Comparison of ENCODE assay signal across 20 mouse cellular contexts in the genomic region with DNA sequence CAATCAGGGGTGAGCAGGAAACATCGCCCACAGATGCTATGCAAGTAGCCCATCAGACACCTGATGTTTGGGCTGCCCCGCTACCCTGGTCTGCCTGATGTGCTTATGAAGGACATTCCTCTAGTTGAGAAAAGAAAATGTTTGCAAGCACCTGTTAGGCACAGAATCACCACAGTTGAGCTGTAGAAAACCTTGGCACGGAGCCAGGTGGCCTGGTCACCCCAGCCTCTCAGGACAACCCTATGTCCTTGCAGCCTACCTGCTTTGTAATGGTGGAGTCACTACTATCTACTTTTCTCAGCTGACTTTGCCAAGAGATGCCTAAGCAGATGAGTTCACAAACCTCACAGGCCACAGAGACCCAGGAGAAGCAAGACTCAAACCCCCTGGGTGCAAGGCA.
A peak's percentile ranks its signal among the peaks of the same experiment; 100 is the strongest.
DNase-seq lines count a peak whose midpoint lies in the region; ATAC-seq lines count a peak whose summit lies in the region.
"Had no signal": no experiment of that assay in that cellular context is flagged by ENCODE, and none has a peak within 500 bp of the region (broad histone marks: within the 10 kb centered on the region; RNA-seq: fewer than 3 reads in every experiment).

No protein-coding gene starts in this region.

- no peak overlapping the region for H3K4me3 ChIP-seq in kidney, embryonic 16.5 days (ENCODE audit: low read length)
- H3K4me3 ChIP-seq: forebrain, embryonic 10.5 days; forebrain, embryonic 13.5 days; heart, adult 2 months had no signal

- H3K4me2 ChIP-seq in kidney, embryonic 16.5 days (replicated peaks; ENCODE audit: low read depth, low read length), result no peak overlapping the region
- H3K4me2 ChIP-seq: forebrain, embryonic 13.5 days; heart, embryonic 11.5 days; hindbrain, embryonic 14.5 days had no signal

- no peak for ATAC-seq in kidney, embryonic 16.5 days (ENCODE audit: low FRiP score, low TSS enrichment)
- ATAC-seq: CD4-positive, CD25-positive, alpha-beta regulatory T cell, adult 4 months; forebrain, embryonic 13.5 days; forebrain, embryonic 16.5 days; hindbrain, postnatal 0 days; inflammation-experienced regulatory T-cells, adult 6 months had no signal

- peak; percentile 80 for DNase-seq in heart, adult 11 months
- no peak for DNase-seq in heart, postnatal 36 days
- DNase-seq in kidney, postnatal 14 days, result peak; percentile 6
- peak; percentile 3 for DNase-seq in right cerebral cortex, postnatal 4 days
- no peak for DNase-seq in right cerebral cortex, adult 2 months (ENCODE audit: low spot score in 2 of 2)
- DNase-seq: adrenal gland, adult 2 months; adrenal gland, postnatal 14 days; cerebellum, adult 11 months; gastrocnemius, postnatal 25 days; heart, adult 2 months; heart, postnatal 4 days had no signal

- no peaks in the 10 kb centered on the region for H3K4me1 ChIP-seq in kidney, embryonic 16.5 days (ENCODE audit: insufficient read depth, low read length)
- H3K4me1 ChIP-seq: forebrain, embryonic 10.5 days; forebrain, embryonic 13.5 days had no signal

- no peak overlapping the region for H3K27ac ChIP-seq in kidney, embryonic 16.5 days (ENCODE audit: low read length)
- H3K27ac ChIP-seq: forebrain, embryonic 10.5 days; forebrain, embryonic 13.5 days; heart, adult 2 months; hindbrain, embryonic 14.5 days; hindbrain, postnatal 0 days had no signal

- H3K9me3 ChIP-seq in kidney, embryonic 16.5 days (ENCODE audit: low read length), result no peaks in the 10 kb centered on the region
- H3K9me3 ChIP-seq: forebrain, embryonic 10.5 days; forebrain, embryonic 13.5 days had no signal

- 93% methylated on average over 3 of the region's 3 CpGs for WGBS in kidney, embryonic 16.5 days

- no peaks in the 10 kb centered on the region for H3K36me3 ChIP-seq in kidney, embryonic 16.5 days (ENCODE audit: insufficient read depth, low read length)
- H3K36me3 ChIP-seq: forebrain, embryonic 10.5 days had no signal

- no peak overlapping the region for H3K9ac ChIP-seq in kidney, embryonic 16.5 days (replicated peaks; ENCODE audit: low read length)
- H3K9ac ChIP-seq: forebrain, embryonic 13.5 days; hindbrain, embryonic 14.5 days had no signal

- intact Hi-C loops in heart, postnatal 36 days (cut with DNase I), result no loop called here

- H3K27me3 ChIP-seq in kidney, embryonic 16.5 days (ENCODE audit: insufficient read depth, low read length), result no peaks in the 10 kb centered on the region
- H3K27me3 ChIP-seq: forebrain, embryonic 13.5 days had no signal

Comparison
In these comparisons a context has a peak if more than half of its experiments do, and no peak if none do; other contexts are left out.
1. DNase-seq: peak in heart, adult 11 months (single experiment), kidney, postnatal 14 days (single experiment) and right cerebral cortex, postnatal 4 days (single experiment); none in heart, postnatal 36 days (0 of 2) and right cerebral cortex, adult 2 months (0 of 2).